Mouse (Mus musculus) cerebellum, adult (tissue): ENCODE measurements around the gene Dcaf8.
A peak's percentile ranks its signal among the peaks of the same experiment; 100 is the strongest.

Experiments
- ATAC-seq: cut with Nextera tagmentation; 2 replicates; pipeline ENCODE4 v1.9.2; 2017; ENCODE audit warnings: mild to moderate bottlenecking, moderate library complexity, mixed read lengths; ENCODE audit not compliant: insufficient number of reproducible peaks, low FRiP score, low TSS enrichment

Gene Dcaf8

DNA sequence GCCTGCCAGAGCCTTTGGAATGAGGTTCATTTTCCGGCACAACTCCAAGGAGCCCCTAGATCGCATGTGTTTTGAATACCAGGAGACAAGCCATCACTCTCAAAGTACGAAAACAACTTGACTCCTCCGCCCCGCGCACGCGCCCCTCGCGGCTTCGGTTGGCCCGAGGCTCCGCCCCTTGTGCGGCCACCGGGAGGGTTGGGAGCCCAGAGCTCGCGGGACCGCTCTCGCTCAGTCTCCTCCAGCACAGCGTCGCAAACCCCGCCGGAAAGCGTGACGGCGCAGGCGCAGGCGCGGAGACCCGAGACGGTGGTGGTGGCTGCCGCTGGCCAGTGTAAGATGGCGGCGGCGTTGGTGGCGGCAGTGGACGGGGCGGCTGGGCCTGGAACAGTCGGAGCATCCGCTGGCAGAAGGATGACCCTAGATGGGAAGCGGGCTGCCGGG is at the start of gene Dcaf8:
TSS of gene Dcaf8 (plus strand) at position 250 of the 444 bp plus-strand sequence.
- peak; percentile 98 for ATAC-seq

DNA sequence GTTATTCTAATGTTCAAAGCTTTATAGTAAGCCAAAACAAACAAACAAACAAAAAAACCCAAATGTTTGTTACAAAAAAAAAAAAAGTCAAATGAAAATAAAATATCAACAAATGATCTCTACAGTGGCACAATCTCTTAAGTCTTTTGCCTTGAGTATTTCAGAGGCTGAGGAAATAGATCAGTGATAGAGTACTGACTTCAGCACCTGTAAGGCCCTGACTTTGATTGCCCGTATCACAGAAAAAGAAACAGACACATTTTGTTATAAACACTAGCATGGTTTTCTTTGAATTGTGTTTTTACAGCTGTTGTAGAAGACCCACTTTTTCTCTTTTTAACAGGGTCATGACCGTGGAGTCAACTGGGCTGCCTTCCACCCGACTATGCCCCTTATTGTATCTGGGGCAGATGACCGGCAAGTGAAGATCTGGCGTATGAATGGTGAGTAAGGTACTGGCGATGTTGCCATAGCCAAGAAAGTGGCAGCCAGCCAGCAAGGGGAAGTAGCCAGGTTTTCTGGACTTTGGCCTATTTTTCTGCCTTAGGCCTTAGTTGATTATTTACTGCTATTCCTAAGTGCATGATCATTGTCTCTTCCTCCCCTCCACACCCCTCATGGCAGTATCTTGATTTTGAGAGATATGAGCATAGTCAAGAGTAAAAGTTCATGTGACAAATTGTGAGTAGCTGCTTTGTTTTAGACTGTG is 48.4 kb upstream of the Dcaf8 start:
- ATAC-seq = no peak

DNA sequence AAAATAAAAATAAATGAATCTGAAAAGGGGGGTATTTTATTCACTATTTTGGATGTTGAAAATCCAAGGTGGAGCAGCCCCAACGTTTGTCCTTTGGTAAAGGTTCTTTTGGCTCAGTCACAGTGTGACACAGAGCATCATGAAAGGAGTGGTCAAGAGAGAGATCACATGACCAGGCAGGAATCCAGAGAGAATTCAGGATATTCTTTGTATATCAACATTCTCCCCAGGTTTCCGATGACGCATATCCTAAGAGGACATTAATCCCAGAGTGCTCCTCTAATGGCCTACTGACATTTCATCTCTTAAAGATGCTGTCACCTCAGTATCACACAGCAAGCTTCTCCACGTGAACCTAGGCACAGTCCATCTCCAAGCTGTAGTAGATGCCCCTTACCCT is 44.3 kb upstream of the Dcaf8 start:
- no peak for ATAC-seq

DNA sequence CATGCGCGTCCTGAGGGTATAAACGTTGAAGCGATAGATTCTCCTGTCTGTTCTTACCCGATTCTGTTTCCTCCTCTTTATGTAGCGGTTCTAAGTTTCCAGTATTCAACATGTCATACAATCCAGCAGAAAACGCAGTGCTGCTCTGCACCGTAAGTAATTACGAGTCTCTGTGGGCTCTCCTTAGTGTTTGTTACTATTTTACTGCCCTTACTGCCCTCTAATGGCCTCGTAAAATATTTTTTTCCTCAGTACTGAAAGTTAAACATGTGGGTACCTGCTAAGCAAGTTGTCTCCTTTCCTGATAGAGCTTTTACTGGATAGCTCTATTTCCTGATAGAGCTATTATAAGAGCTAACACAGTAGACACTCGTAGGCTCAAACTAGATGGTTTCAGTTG is 42.8 kb upstream of the Dcaf8 start:
- no peak for ATAC-seq

DNA sequence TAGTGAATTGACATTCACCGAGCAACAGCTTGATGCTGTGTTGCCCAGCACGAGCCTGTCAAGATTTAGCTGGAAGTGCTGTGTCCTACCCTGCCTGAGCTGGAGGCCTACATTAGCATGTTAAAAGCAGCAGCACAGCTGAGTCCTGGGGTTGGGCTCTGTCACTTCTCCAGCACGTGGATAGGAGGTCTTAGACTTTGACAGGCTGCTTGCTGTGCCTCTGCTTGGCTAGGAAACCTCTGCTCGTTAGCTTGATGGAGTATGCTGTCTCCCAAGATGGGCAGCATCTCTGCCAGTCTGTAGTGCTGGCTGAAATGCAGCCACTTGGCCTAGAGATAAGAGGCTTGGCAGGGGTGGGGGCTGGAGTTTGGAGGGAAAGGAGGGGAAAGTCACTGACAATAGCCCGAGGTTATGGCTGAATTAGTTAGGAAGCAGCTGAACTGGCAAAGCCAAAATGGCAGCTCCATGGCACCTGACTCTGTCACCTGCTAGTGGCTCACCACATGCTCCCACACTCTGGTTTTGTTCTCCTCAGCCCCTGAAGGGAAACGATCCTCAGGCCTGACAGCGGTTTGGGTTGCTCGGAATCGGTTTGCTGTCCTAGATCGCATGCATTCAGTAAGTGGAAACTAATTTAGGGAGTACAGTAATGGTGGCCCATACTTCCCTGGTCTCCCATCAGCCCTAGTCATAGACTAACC is 40.0 kb upstream of the Dcaf8 start:
- ATAC-seq = no peak

DNA sequence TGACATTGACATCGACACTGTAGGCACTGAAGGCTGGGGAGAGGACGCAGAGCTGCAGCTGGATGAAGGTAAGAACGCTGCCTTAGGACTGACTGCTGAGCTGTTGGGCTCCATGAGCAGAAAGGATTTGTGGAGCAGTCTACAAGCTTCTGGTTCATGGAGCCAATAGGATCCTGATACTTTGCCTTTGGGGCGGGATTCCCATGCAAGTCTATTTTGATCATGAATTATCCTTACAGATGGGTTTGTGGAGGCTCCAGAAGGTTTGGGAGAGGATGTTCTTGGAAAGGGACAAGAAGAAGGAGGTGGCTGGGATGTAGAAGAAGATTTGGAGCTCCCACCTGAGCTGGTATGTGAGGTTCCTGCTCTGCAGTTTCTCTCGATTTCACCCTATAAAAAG is 30.9 kb upstream of the Dcaf8 start:
- no peak for ATAC-seq

DNA sequence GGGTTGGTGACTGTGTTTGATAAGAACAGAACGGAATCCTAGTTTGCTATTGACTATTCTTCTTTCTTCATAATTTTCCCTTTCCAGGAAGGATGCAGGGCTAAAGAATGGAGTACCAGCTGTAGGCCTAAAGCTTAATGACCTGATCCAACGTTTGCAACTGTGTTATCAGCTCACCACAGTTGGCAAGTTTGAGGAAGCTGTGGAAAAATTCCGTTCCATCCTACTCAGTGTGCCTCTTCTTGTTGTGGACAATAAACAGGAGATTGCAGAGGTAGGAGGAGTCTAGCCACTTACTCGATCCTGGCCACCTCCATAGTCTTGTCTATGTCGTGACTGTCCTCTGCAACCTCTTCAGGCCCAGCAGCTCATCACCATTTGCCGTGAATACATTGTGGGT is 28.8 kb upstream of the Dcaf8 start:
- peak; percentile 45; the same call in 1 of the 2 replicates for ATAC-seq

DNA sequence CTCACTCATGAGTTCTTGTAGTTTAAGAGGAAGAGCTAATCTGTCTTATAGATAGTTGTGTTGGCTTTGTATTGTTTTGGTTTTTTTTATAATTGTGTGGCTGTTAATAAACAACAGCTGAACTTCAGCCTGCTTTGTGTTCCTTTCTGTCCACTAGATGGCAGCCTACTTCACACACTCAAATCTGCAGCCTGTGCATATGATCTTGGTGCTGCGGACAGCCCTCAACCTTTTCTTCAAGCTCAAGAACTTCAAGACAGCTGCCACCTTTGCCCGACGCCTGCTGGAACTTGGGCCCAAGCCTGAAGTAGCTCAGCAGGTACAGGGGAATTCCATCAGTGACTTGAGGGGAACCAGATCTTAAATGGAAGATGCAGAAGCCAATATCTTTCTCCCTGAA is 28.2 kb upstream of the Dcaf8 start:
- ATAC-seq = peak; percentile 72; the same call in 1 of the 2 replicates

DNA sequence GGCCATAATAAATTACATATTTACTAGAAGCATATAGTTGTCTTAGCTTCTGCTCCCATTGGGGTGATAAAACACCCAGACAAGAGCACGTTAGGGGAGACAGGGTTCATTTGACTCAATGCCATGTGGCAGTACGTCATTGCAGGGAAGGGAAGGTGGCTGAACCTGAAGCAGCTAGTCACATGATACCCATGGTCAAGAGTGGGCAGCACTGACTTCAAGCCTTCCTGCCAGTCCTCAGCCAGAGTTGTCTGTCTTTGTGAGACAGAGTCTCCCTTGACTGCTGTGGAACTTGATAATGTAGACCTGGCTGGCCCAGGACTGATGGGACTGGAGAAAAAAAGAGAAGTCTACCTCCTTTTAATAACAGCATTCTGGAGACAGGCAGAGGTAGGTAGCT is 25.2 kb upstream of the Dcaf8 start:
- ATAC-seq = no peak

DNA sequence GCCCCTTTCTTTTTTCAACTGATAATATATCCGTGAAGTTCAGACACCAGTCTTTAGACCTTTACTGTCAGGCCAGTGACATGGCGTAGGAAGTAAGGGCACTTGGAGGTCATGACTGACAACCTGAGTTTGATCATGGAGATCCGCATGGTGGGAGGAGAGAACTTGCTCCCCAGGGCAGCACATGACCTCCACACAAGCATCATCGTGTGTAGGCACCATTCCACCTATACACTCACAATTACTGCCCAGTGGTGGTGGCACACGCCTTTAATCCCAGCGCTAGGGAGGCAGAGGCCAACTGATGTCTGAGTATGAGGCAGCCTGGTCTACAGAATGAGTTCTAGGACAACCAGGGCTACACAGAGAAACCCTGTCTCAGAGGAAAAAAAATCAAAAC is 23.3 kb upstream of the Dcaf8 start:
- ATAC-seq = no peak

DNA sequence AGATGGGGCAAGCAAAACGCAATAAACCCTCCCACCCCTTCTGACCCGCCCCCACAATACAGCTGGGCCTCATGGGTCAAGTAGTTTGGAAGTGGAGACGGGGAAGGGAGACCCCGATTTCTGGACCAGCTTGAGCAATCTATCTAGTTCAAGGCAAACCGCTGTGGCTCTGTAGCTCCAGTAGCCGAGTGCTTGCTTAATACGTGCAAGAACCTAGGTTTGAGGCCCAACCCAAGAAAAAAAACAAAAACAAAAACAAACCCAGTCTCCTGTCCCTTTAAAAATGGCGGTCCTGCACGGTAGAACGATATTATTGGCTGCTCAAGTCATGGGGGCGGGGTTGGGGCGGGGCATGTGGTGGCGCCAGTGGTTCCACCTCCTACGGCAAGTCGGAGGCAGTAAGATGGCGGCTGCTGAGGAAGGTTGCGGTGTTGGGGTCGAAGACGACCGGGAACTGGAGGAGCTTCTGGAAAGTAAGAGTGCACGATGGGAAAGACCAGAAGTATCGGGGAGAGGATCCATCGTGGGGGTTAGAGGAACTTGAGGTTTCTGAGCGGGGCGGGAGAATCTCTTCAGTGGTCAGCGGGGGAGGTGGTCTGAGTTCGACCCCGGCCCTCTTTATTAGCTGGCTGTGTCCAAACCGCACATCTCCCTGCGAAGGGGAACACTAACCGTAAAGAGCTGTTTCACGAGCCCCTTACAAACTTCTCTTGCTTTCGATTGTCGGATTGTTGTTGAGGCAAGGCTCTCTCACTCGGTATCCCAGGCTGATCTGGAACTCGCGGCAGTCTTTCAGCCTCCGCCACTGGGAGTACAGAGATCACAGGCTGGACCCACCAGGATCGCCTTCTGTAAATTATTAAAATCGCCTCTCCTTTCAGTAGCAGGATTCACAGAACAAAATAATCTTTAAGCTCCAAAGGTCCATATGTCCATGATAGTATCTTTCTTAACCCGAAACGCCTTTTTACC is 21.2 kb upstream of the Dcaf8 start, which contains the start of gene Pex19:
TSS of gene Pex19 (plus strand) at position 380 of the 972 bp plus-strand sequence.
- peak; percentile 85 for ATAC-seq

DNA sequence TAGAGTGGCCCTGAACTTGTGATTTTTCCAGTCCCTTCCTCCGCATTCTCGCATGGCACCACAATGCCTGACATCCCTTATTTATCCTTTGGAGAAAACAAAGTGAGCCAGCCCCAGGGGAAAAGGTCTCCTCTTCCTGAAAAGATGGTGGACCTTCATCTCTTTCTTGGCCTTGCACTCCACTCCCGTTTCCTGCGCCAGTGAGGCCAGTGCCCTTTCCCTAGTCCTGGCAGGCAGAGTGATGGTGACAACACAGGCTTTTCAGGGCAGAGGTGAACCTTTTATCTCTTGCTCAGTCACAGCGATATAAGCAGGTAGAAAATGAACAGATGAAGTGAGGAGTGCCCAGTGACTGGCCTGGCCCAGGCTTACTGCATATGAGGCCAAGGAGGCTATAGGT is 20.4 kb upstream of the Dcaf8 start:
- ATAC-seq = no peak

DNA sequence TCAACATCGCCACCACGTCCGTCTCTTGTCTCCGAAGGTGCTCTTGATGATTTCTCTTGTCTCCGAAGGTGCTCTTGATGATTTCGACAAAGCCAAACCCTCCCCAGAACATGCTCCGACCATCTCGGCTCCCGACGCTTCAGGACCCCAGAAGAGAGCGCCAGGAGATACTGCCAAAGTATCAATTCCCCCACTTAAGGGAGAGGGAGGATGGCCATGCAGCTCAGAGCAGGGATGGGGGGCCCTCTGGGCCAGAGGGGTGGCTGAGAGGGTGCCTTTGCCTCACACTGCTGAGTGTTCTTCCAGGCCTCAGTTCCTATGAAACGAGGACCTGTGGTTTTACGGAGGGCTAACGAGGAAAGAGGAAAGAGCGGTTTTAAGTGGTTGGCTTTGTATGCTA is 19.3 kb upstream of the Dcaf8 start:
- ATAC-seq = no peak

DNA sequence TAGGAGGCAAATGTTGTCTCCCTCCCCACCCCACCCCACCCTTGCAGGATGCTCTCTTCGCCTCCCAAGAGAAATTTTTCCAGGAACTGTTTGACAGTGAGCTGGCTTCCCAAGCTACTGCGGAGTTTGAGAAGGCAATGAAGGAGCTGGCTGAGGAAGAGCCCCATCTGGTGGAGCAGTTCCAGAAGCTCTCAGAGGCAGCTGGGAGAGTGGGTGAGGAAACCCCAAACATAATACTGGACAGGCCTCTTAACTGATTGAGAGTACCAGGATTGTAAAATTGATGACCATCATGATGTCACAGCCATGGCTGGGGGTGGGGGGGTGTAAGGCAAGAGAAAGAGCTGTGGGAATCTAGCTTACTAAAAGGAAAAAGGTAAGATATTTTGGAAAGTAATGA is 18.8 kb upstream of the Dcaf8 start:
- no peak for ATAC-seq

DNA sequence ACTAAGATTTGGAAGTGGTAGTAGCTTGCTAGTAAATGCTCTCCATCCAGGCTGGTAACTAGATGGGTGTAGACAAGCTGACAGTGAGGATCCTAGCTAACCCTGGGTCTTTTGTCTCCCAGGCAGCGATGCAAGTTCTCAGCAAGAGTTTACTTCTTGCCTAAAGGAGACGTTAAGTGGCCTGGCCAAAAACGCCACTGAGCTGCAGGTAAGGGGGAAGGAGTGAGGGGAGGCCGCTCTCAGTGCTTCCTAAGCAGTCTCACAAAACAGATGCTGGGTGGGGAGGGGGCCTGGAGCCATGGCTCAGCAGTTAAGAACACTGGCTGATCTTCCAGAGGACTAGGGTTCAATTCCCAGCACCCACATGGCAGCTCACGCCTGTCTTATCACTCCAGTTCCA is 18.1 kb upstream of the Dcaf8 start:
- no peak for ATAC-seq

DNA sequence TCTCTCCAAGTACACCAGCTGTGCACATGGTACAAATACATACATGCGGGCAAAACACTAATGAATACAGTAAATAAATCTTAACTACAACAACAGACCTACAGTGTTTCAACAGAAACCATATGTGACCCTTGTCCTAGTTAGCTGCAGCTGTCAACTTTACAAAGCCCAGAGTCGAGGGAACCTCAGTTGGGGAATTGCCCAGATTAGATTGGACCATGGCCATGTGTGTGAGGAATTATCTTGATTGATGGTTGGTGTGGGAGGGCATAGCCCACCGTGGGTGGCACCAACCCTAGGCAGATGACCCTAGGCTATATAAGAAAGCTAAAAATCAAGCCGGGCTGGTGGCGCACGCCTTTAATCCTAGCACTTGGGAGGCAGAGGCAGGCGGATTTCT is 15.6 kb upstream of the Dcaf8 start:
- ATAC-seq = no peak

DNA sequence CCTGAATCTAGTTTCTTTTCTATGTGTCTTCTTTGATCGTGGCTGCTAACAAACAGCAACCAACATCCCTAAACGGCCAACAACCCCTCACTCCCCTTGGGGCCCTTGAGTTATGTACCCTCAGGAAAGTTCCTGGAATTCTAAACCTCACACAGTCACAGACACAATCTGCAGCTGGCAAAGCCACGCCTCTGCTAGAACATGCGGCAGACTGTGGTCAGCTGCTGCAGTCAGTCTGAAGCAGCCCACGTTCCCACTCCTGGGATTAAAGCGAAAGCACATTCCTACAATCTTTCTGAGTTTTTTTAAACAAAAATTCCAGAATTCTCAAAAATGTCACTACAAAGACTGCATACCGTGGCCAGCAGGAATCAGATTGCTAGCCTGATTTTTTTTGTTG is 14.3 kb upstream of the Dcaf8 start:
- ATAC-seq = no peak

DNA sequence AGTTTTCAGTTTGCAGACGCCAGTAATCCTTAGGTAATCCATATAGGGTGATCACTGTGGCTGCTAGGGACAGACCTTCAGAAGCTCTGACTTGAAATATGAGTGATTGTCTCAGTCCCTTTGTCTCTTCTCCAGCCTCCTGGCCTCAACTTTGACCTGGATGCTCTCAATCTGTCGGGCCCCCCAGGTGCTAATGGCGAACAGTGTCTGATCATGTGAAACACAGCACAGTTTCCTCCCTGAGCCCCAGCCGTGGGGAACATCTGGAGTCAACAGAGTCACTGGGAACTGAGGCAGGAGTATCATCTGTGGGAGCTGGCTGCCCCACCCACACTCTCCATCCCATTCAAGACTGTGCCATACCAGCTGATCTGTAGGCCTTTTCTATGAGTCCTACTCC is 13.8 kb upstream of the Dcaf8 start:
- ATAC-seq = no peak

DNA sequence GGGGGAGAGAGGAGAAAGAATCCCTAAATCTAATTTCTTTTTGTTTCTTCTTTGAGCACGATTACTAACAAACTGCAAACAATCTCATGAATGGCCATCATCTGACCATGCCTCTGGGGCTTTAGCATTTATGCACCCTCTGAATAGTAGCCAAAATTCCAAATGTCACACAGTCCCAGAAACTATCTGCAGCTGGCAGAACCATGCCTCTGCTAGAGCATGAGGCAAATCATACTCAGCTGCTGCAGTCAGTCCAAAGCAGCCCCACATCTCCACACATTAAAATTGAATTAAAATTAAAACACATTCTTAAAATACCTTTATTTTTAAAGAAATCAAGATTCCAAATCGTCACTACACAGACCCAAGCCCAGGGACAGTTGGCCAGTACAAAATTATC is 7.7 kb upstream of the Dcaf8 start:
- ATAC-seq = no peak

DNA sequence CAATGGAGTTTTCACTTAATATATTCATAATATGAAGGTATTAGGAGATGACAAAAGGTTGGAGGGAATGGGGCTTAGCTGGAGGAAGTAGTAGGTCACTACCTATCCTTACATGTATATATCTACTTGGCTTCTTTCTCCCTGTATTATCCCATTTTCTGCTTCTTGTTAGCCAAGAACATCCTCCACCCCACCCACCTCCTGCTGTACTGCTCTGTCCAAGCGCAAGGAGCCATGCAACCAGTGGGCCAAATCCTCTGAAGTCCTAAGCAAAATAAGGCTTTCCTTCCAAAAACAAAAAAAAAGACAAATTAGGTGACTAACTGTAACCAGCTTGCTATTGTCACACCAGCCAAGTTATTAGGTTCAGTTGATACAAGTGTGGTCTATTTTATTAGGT is 7.1 kb upstream of the Dcaf8 start:
- no peak for ATAC-seq

DNA sequence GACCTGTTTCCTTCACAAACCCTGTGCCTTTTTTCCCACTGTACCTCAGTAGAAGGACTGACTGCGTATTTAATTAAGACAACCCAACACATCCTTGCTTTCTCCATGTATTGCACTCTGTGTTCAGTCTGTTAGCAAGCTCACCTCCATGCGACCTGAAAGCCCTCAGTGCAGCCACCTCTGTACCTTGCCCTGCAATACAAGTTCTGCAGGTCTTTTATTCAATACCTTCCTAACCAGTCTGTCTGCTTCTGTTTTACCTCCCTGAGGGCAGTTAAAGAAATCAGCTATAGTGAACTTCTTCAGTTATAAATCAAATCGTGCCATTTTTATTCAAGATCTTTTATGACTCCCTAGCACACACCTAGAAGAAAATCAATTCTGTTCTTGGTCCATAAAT is 6.4 kb upstream of the Dcaf8 start:
- no peak for ATAC-seq
